Mouse (Mus musculus) right cerebral cortex, postnatal 25 days (tissue): ENCODE measurements around the gene Ube2q1.
"Not testable (repeated sequence)": the region's sequence is repeated elsewhere in the genome, so short reads cannot be mapped to it uniquely, and the experiment has no call there.

Source experiments
- DNase-seq: peaks from one replicate; pipeline ENCODE4 v3.0.0; 2022

Ube2q1 gene

DNA sequence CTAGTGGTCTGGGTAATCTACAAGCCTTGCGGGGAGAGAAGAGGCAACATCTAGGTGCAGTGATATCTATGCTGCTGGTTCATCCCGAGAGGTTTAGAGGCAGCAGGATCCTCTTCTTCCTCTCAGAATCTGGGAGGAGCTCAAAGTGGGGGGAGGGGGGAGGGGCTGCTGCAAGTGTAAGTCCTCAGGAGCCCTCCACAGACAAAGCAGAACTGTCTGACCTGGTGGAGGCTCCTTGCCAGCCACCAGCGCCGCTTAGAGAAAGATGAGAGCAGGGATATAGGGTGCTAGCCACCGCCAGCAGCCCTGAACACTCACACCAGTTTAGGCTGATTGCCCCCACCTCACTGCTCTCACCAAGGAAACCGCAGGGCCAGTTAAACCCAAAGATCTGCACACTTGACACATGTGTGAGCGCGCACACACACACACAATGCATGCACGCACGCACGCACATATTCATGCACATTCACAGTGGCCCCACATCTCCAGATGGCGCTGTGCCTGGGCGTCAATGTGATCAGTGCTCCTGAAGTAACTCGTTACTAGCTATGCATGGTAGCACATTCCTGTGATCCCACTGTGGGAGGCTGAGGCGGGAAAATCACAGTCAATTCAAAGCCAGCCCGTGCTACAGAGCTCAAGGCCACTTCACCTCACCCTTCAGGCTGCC lies 15.4 kb downstream of the Ube2q1 start:
- DNase-seq, result no peak

DNA sequence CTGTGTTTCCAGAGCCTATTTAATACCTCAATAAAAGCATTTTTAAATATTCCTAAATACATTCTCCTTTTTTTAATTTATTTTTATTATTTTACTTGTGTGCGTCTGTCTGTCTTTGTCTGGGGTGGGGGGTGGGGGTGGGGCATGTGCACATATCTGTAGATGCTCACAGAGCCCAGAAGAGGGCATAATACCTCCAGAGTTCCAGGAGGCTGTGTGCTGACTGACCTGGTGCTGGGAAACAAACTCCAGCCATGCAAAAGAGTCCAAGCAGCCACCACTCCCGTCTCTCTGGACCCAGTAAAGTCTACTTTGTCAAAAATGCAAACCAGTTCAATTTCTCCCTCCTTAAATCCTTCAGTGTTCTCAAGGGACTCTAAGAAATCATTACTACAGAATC lies 21.2 kb downstream of the Ube2q1 start:
- no peak for DNase-seq

DNA sequence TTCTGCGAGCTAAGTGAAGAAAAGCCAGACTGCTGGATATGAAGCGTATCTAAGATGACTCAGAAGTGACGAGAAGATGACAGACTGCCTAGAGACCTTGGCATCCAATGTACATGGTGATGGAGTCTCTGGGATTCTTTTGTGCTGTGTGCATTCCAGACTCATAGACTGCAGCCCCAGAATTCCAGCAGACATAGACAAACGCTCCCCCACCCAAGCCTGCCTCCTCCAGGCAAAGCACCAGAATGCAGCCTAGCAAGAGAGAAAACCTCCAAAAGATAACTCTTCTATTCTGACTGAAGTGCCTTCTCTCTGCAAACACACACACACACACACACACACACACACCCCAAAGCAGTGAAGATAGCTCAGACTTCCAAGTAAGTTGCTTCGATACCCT lies 22.3 kb downstream of the Ube2q1 start:
- DNase-seq, result no peak

DNA sequence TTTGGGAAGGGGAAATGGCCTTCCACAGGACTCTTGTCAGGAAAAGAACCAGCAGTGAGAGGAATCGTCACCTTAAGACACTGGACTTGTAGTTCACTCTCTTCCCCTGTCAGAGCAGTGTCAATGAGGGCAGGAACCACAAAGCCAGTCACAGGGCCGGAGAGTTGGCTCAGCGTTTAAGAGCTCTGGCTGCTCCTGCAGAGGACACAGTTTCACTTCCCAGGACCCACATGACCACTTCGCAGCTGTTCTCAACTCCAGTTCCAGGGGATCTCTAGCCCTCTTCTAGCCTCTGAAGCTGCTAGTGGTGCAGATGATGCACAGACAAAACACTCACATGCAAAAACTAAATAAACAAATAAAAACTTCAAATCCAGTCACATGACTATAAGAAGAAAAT lies 22.9 kb downstream of the Ube2q1 start:
- no peak for DNase-seq

DNA sequence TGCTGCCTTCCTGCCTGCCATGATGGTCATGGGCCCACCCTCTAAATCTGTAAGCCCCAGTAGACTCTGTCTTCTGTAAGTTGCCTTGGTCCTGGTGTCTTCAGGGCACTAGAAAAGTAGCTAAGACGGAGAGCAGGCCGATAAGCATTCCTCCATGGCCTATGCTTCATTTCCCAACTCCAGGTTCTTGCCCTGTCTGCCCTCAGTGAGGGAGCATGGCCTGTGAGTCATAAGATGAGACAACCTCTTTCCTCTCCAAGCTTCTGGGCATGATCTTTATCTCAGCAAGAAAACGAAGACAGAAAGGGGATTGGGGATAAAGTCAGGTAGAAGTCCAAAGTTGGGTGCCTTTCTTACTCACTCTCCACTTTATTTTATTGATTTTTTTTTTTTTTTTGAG lies 25.1 kb downstream of the Ube2q1 start:
- DNase-seq, result no peak

DNA sequence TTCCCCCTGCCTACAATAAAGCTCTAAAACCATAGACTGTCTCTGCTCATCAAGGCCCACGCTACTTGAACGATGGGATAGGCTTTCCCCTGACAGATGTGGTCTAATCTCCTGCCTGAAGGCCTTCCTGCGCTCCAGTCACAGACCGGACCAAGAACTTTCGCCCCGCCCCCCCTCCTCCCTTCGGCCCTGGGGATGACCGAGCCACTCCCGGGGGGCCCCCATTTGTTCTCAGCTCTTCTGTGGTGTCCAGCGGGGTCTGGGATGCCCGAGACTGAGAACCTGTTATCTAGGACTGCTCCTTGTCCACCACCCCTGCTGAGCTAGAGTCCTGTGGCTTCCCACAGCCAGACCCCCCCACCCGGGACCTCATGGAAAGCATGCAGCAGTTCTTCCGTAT lies 26.1 kb downstream of the Ube2q1 start:
- DNase-seq, result no peak

DNA sequence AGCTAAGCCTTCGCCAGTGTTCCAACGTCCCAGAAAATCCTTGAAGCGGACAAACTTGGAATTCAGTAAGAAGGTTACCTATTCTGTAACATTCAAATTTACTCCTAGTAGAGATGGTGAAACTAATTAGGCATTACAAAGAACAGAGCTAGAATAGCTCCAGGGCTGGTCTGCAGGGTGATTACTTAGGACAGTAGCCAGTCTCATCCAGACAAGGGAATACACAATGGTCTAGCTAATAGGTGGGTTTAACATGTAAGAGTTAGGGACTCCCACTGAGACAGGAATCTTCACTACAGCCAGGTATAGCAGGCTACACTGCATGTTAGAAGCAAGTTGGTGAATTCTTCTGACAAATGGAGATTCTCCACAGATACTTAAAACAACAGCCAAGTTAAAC lies 26.7 kb downstream of the Ube2q1 start:
- DNase-seq, result not testable (repeated sequence)

DNA sequence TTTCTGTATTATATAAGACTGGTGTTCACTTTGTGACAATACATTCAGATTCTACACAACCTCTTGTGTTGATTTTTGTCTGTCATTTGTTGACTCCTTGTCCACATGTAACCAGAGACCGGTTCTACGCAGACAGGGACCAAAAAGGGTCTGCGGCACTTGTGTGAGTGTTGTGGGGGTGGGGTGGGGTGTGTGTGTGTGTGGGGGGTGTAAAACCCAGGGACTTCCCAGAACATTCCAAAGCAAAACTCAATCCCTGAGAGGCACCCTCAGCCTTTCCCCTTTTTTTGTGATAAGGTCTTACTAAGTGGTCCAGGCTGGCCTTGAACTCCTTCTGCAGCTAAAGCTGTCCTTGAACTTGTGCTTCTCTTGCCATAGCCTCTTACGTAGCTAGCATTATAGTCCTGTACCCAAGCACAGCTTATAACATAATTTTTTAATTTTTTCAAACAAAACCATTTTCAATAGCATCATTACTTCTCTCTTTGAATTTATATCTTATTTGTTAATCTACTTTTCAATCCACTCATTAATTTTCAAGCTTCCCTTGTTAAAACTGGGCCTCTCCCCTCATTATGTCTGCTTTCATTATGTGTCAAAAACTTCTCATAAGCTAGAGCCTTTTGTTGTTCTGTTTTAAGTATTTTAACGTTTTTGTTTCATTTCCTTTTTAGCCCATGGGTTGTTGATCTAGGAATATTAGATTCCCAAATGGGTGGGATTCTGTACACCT lies 27.5 kb downstream of the Ube2q1 start:
- no peak for DNase-seq

DNA sequence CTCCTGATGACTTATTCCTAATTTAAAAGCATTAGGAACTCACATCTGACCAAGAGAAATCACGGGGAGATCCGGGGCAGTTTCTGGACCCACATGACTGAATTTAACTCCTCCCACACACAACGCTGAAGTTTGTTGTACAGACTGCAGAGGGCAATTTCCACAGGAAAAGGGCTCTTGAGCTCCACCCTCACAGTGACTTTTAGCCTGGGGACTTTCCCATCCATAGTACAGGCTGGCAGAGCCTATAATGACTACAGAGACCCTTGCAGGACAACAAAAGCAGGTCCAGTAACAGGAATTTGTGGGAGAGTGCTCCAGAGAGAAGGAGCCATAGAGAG lies 28.1 kb downstream of the Ube2q1 start:
- DNase-seq, result no peak

DNA sequence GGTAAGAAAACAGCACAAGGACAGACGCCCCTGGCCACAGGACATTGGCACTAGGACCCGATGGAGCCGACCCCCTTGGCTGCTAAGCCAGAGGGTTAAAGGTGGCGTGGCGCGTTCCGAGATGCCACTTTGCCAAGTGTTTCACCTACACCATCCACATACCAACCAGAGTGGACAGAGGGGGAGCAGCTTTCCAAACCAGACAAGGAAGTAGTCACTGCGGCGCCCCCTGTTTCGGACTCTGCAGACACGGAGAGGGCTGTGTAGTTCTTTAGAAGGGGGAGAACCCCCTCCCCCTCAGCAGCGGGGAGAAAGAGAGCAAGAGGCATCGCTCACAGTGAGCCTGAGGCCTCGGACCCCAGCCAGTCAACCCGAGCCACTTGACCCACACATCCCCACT lies 29.5 kb downstream of the Ube2q1 start:
- no peak for DNase-seq

DNA sequence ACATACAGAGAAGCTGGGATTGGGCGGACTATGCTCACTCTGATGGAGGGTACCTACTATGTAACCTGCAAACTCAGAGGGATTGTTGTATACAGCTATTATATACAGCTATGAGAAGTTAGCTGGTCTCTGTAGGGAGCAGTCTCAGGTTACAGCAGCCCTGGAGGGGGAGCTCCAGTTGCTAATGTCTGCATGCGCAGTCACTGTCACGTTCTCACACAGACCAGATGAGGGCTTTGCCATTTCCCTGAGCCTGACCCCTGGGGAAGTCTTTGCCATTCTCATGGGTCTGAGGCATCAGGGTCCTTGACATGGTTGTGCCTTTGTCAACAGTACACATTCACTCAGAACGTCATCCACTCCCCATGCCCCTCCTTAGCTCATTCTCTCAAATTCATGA lies 31.8 kb downstream of the Ube2q1 start:
- no peak for DNase-seq

DNA sequence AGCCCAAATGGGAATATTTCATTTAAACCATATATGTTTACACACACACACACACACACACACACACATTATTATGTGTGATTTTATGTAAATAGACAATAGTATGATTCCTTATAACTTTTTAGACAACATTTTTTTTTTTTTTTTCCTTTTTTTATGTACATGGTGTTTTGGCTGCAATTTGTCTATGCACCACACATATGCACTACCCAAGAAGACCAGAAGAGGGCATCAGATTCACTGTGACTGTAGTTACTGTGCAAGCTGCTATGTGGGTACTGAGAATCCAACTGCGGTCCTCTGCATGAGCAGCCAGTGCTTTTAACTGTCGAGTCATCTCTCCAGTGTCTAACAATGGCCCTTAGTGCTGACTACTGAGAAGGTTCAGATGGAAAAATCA lies 33.3 kb downstream of the Ube2q1 start:
- DNase-seq, result no peak

DNA sequence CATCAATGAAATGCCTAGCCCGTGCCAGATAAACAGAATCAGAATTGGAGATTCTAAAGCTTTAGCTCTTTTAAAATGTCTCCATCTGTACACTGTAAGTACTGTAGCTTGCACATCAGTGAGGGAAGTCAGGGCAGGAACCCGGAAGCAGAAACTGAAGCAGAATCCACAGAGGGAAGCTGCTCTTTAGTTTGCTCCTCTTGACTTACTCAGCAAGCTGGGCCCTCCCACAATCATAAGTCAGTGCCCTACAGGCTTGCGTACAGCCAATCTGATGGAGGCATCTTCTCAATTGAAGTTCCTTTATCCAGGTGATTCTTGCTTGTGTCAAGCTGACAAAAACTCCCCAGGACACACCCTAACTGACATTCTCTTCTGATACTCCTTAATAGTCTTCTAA lies 33.8 kb downstream of the Ube2q1 start:
- no peak for DNase-seq

DNA sequence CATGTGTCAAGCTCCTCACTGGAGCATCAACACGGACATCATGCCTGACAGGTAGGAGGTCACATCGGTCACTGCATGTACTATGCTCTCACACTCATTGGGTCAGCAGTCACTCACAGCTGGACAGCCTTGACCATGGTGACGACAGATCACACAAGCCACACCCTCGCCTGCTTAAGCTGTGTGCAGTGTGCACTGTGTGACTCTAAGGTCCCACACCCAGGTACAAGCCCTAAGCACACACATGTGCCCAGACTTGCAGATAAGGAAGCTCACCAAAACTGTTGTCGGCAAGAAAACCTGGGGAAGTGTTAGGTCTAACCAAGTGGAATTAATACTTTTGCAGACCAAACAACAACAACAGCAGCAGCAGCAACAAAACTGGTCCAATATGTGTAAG lies 34.5 kb downstream of the Ube2q1 start:
- no peak for DNase-seq

DNA sequence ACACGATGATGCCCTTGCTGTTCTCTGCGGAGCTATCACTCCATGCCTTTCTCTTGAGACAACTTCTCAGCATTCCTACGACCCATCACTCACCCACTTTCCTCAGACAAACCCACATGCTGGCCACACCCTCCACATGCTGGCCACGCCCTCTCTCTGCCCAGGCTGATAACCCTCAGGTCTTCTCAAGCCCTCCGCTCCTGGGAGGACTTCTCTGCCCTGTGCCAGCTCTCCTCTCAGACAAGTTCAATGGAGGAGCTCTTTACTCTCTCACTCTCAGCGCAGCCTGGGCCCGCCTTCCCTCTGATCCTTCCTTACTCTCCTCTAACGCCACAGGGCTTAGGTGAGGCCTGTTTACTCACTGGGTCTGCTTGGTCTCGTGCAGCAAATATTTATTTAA lies 35.2 kb downstream of the Ube2q1 start:
- no peak for DNase-seq

DNA sequence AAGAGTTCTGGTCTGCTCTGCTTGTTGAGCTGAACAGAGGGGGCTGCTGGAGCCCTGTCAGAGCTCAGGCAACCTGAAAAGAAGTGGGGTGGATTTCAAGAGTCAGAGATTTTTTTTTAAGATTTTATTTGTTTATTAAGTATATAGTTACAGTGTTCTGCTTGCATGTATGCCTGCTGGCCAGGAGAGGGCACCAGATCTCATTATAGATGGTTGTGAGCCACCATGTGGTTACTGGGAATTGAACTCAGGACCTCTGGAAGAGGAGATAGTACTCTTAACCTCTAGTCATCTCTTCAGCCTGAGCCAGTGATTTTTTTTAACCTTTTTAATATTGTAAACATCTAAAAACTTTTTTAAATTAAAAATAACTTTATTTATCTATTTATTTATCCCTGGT lies 37.4 kb downstream of the Ube2q1 start:
- no peak for DNase-seq

DNA sequence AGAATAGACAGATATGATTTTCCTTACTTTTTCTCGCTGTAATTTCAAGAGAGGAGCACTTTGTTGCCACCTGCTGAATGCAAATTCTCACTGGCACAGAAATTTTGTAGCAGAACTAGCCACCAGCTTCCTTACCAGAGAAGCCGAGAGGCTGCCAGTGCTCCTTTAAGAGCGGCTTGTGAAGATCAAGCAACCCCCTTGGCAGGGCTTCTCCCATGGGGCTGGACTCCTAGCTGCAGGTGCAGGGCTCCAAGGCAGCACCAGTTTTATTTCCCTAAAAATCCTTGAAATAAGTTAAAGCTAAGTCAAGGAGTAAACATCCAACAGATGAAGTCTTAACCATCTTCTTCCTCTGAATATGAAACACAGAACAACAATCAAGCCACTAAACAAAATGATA lies 38.8 kb downstream of the Ube2q1 start:
- no peak for DNase-seq

DNA sequence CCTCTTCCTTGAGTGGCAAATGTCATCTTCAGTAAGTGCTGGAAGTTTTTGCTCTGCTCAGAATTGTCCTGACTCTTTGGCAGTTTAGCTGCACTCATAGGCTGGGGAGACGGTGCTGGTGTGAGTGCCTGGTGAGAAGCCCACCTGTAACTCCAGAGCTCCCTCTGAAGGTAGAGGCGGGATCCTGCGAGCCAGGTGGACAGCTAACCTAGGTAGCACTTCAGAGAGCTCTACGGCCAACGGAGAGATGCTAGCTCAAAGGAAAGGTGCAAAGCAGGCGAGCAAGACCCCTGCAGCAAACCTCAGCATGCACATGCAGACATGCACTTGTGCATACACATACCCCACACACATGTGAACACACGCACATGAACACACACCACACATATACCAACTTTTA lies 40.6 kb downstream of the Ube2q1 start:
- no peak for DNase-seq

DNA sequence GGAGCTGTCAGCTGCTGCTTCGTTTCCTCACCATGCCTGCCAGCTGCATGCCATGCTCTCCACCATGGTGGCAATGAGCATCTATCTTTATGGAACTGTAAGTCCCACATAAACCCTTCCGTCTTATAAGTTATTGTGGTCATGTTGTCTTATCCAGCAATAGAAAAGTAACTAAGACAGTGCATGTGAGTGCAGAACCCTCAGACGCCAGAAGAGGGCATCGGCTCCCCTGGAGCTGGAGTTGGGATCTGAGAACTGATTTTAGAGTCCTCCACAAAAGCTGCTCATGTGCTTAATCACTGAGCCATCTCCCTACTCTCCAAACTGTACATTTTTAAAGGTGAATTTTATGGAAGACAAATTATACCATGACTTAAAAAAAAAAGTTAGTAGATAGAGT lies 43.6 kb downstream of the Ube2q1 start:
- DNase-seq, result no peak

DNA sequence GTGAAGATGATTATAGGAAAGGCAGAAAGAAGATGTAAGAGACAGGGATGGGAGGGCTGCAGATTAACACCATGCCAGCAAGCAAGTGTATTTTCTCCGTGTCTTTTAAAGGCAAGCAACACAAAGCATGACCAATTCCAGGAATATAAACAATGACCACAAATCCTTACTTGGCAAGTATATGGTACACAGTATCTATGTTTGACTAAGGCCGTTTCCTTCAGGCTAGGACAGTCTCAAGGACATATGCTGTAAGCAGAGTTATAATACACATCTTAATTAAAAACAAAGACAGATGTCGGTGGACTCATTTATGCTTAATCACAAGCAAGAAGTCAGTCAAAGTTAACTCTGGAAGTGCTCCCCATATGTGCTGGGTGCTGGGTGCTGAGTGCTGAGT lies 45.2 kb downstream of the Ube2q1 start:
- DNase-seq, result no peak

DNA sequence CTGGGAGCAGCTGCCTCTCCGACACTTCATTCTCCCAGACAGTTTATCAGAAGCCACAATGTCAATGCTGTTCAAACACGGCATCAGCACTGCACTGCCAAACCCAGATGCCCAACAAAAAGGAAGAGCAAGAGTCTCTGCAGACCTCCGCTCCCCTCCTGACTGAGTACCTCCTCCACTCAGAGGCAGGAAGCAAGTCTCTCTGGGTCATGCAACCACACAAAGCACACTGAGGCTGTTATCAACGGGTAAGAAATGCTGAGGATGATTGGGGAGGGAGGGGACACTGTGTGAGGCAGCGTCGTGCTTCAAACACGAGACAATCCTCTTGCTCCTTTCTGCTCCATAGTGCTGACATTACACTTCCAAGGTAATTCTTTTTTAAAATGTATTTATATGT lies 46.5 kb downstream of the Ube2q1 start:
- no peak for DNase-seq

DNA sequence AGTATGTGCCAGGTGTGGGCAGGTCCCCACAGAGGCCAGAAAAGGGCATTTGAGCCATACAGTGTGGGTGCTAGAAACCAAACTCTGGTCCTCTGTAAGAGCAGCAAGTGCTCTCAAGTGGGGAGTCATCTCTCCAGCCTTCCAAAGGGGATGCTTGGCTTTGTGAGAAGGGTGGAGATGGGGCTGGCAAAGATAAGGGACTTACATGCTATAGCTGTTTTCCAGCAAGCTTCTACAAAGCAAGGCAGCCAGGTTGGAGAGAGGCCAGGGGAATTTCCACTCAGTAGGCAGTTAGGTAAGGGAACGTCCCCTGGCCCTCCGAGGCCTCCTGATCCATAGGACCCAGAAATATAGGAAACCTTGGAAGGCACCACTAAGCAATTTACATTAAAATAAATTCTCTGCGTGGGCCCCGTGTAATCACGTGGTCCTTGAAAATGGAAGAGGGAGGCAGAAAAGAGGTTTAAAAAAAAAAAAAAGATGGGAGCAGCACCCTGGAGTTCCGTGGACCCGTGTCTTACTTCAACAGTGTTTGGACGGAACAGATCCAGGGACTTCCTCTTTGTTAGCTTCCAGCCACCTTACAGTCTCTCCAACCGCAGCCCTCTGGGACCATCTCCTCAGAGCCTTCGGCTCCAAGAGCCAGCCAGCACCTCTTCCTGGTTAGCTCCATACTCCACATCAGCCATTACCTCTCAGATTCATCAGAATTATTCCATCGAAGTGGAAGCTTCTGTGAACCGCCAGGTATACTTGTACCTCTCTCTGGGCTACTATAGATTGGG lies 47.1 kb downstream of the Ube2q1 start:
- no peak for DNase-seq

DNA sequence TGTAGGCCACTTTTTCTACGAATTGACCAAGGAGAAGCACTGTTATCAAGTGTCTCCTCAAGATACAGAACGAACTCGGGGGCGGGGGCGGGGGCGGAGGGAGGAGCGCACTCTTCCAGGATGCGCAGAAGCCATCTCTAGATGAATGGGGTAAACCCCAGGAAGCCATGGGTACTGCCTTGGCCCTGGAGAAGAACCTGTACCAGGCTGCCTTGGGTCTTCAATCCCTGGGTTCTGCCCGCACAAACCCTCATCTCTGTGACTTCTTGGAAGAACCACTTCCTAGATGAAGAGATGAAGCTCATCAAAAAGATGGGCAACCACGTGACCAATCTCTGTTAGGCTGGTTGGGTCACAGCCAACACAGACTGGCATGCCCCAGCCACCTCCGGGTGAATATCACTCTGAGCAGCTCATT lies 47.7 kb downstream of the Ube2q1 start:
- DNase-seq, result no peak
